Mouse (Mus musculus): ENCODE data around the gene Nit2. TPM values are rescaled to one million over a fixed set of nuclear protein-coding genes. Genes with fewer than 3 reads are reported as not detected.

Nit2 gene
- polyA plus RNA-seq (2015; fragmentation: Nextera tagmentation; extraction: Ambion mirVana): 65.5 and 68.4 TPM in 2 replicates

DNA sequence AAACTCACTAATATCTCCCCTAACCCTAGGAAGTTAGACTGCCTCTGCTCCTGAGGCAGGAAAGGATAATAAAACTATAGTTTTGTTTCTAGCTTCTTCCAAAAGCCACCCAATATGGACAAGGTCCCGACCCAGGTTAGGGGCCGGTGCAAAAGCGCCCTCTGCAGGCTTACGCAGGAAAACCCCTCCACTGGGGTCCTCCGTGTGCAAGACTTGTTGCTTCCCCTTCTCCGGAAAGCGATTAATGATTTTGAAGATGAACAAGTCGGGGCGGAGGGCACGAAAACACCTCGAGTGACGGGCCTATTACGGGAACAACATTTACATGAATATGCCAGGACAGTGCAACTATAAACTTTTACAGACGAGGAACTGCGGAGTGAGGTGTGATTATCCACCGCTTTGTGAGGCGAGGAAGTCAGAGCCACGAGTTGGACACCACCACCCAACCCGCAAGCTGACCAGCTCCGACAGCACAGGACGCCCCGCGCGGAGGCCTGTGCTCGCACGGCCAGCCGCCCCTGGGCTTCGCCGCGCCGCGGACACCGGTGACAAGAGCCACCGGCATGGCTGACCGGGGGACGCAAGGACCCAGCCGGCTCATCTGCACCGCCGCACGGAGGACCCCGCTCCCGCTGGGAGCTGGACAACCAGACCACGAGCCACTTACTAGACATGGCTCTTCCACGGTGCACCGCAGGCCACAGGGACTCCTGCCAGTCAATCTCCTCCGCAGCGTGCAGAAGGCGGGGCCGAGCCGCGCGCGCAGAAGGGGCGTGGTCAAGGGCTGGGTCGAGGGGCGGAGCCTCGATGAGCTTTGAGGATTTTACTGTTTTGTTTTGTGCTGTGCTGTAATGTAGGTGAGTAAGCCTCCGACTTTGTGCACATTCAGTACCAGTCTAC is at the start of gene Nit2:
Gene Nit2 (minus strand): TSS at position 731 of the 903 bp plus-strand sequence.
- H3K36me3 ChIP-seq (ENCODE audit: control insufficient read depth, insufficient read depth, low read length): peaks cover 9% of the 10 kb centered on the region; the same call in 1 of the 2 replicates
- peak within 1 kb of the TSS; percentile 90 for H3K9ac ChIP-seq (ENCODE audit: low read length)
- H3K4me1 ChIP-seq (replicated peaks; ENCODE audit: control insufficient read depth, insufficient read depth, low read length): peaks cover 2% of the 10 kb centered on the region; the same call in 1 of the 2 replicates
- under 1% methylated on average over 58 of the region's 58 CpGs for WGBS
- no peaks in the 10 kb centered on the region for H3K9me3 ChIP-seq (ENCODE audit: control insufficient read depth, low read length)
- H3K27me3 ChIP-seq (ENCODE audit: control insufficient read depth, insufficient read depth, low read depth, low read length): no peaks in the 10 kb centered on the region
- H3K4me3 ChIP-seq (ENCODE audit: low read length): peak within 1 kb of the TSS; percentile 88
- peak within 1 kb of the TSS; percentile 92 for H3K27ac ChIP-seq (ENCODE audit: low read length)
- ATAC-seq (ENCODE audit: low read depth): peak; percentile 99
- peak within 1 kb of the TSS; percentile 76 for H3K4me2 ChIP-seq (ENCODE audit: low read depth, low read length)

DNA sequence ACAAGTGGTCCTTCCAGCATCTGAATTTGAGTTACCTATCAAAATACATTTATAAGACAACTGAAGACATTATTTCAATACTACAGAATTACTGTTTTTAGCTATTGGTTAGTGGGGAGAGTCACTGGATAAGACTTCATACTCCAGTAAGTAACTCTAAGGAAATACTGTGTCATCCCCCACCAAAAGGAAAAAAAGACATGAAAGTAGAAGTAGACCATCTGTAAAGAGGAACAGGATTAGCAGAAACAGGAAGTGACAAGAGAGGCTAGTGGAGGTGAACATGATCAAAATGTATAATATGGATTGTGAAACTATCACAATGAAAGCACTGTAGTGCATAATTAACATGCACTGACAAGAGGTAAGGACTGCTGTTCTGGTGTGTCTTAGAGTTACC is 48.8 kb upstream of the Nit2 start:
- no peak for ATAC-seq (ENCODE audit: low read depth)
- no peak overlapping the region for H3K27ac ChIP-seq (ENCODE audit: low read length)

DNA sequence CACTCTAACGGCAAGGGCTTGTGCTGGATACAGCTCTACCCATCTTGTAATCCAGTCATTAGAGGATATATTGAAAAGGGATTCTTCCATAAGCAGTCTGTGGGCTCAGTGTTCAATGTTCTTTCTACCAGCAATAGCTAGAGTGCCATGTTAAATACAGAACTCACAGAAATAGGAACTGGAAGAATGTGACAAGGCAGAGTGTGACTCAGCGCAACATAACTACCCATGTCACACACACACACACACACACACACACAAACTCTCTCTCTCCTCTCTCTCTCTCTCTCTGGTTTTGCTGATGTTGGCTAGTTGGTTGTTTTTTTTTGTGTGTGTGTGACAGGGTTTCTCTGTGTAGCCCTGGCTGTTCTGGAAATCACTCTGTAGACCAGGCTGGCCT is 43.9 kb upstream of the Nit2 start:
- Histone ChIP-seq H3K27me3 (ENCODE audit: control insufficient read depth, insufficient read depth, low read depth, low read length) (no peaks in the 10 kb centered on the region), H3K9me3 (ENCODE audit: control insufficient read depth, low read length) (no peaks in the 10 kb centered on the region), H3K4me2 (ENCODE audit: low read depth, low read length) (no peak overlapping the region), H3K9ac (ENCODE audit: low read length) (no peak overlapping the region), H3K27ac (ENCODE audit: low read length) (no peak overlapping the region), H3K36me3 (ENCODE audit: control insufficient read depth, insufficient read depth, low read length) (peaks cover 7% of the 10 kb centered on the region), H3K4me3 (ENCODE audit: low read length) (no peak overlapping the region), H3K4me1 (replicated peaks; ENCODE audit: control insufficient read depth, insufficient read depth, low read length) (no peaks in the 10 kb centered on the region)
- ATAC-seq (ENCODE audit: low read depth): no peak
- 88% methylated on average over 2 of the region's 2 CpGs for WGBS

More for the DNA sequence above, 48.8 kb upstream of the Nit2 start:
- no peaks in the 10 kb centered on the region for H3K4me1 ChIP-seq (replicated peaks; ENCODE audit: control insufficient read depth, insufficient read depth, low read length)
- no peaks in the 10 kb centered on the region for H3K27me3 ChIP-seq (ENCODE audit: control insufficient read depth, insufficient read depth, low read depth, low read length)
- no peak overlapping the region for H3K9ac ChIP-seq (ENCODE audit: low read length)
- peaks cover 14% of the 10 kb centered on the region for H3K36me3 ChIP-seq (ENCODE audit: control insufficient read depth, insufficient read depth, low read length)
- no peaks in the 10 kb centered on the region for H3K9me3 ChIP-seq (ENCODE audit: control insufficient read depth, low read length)
- H3K4me3 ChIP-seq (ENCODE audit: low read length): no peak overlapping the region
- H3K4me2 ChIP-seq (ENCODE audit: low read depth, low read length): no peak overlapping the region

DNA sequence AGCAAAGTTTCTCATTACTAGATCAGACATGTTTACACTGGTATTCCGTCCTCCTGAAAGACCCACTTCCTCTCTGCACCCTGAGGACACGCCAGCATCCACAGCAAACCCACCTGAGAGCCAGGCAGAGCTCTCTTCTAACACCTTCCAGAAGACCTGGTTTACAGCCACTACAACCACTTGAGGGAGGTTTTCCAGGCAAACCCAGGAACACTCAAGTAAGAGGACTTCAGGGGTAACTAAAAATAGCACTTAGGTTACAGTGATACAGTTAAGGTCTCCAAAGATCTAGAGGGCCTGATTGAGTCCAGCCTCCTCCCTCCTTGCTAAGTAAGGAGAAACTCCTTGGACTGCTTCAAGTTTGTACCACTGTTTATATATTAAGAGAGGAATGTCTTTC is 41.2 kb upstream of the Nit2 start:
- Histone ChIP-seq H3K27ac (ENCODE audit: low read length) (no peak overlapping the region), H3K9me3 (ENCODE audit: control insufficient read depth, low read length) (no peaks in the 10 kb centered on the region), H3K4me3 (ENCODE audit: low read length) (no peak overlapping the region), H3K9ac (ENCODE audit: low read length) (no peak overlapping the region), H3K27me3 (ENCODE audit: control insufficient read depth, insufficient read depth, low read depth, low read length) (no peaks in the 10 kb centered on the region), H3K4me2 (ENCODE audit: low read depth, low read length) (no peak overlapping the region), H3K36me3 (ENCODE audit: control insufficient read depth, insufficient read depth, low read length) (peaks cover 7% of the 10 kb centered on the region), H3K4me1 (replicated peaks; ENCODE audit: control insufficient read depth, insufficient read depth, low read length) (no peaks in the 10 kb centered on the region)
- ATAC-seq (ENCODE audit: low read depth): 0 out of 2 replicates have a peak, but pooled peaks have one; percentile 26
- WGBS: 73% methylated on average over 2 of the region's 2 CpGs

DNA sequence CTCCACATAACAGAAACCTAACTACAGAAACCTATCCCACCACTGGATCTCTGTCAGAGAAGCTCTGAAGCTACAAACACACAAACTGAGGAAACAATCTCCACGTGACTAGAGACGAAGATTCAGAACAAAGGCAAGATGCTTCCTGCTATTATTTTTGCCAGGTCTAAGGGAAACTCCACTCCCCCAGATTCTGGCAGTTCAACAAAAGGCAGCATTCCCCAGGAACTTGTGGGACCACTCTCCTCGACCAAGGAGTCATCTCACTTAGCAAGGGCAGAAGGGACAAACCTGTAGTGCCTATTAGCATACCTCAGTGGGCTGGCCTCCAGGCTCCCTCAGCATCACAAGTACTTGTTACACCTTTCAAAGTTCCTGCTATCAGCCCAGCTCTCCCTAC is 30.1 kb upstream of the Nit2 start:
- Histone ChIP-seq H3K27me3 (ENCODE audit: control insufficient read depth, insufficient read depth, low read depth, low read length) (no peaks in the 10 kb centered on the region), H3K9me3 (ENCODE audit: control insufficient read depth, low read length) (no peaks in the 10 kb centered on the region), H3K4me2 (ENCODE audit: low read depth, low read length) (no peak overlapping the region), H3K27ac (ENCODE audit: low read length) (no peak overlapping the region), H3K9ac (ENCODE audit: low read length) (no peak overlapping the region), H3K4me1 (replicated peaks; ENCODE audit: control insufficient read depth, insufficient read depth, low read length) (no peaks in the 10 kb centered on the region), H3K36me3 (ENCODE audit: control insufficient read depth, insufficient read depth, low read length) (peaks cover 9% of the 10 kb centered on the region), H3K4me3 (ENCODE audit: low read length) (no peak overlapping the region)
- WGBS: 60% methylated on average over 3 of the region's 3 CpGs
- ATAC-seq (ENCODE audit: low read depth): no peak

DNA sequence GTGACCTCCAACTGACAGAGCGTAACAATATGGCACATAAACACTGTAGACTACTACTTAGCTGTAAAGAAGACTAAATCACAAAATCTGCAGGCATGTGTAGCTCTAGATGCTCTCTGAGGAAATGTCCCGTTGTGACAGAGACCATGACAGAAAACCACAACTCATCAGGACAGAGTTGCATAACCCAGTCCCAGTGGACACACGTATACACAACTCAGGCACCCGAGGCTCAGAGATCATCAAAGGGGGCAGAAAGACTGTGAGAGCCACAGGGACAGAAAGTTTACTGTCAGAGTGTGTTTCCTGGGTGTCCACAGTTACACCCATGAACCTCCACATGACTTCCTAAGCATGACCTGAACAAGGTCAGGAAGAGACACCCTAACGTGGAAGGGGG is 29.4 kb upstream of the Nit2 start:
- WGBS: 91% methylated on average over 5 of the region's 5 CpGs
- Histone ChIP-seq H3K9ac (ENCODE audit: low read length) (no peak overlapping the region), H3K9me3 (ENCODE audit: control insufficient read depth, low read length) (no peaks in the 10 kb centered on the region), H3K4me2 (ENCODE audit: low read depth, low read length) (no peak overlapping the region), H3K27me3 (ENCODE audit: control insufficient read depth, insufficient read depth, low read depth, low read length) (no peaks in the 10 kb centered on the region), H3K36me3 (ENCODE audit: control insufficient read depth, insufficient read depth, low read length) (peaks cover 13% of the 10 kb centered on the region), H3K4me3 (ENCODE audit: low read length) (no peak overlapping the region), H3K4me1 (replicated peaks; ENCODE audit: control insufficient read depth, insufficient read depth, low read length) (no peaks in the 10 kb centered on the region), H3K27ac (ENCODE audit: low read length) (no peak overlapping the region)
- no peak for ATAC-seq (ENCODE audit: low read depth)

DNA sequence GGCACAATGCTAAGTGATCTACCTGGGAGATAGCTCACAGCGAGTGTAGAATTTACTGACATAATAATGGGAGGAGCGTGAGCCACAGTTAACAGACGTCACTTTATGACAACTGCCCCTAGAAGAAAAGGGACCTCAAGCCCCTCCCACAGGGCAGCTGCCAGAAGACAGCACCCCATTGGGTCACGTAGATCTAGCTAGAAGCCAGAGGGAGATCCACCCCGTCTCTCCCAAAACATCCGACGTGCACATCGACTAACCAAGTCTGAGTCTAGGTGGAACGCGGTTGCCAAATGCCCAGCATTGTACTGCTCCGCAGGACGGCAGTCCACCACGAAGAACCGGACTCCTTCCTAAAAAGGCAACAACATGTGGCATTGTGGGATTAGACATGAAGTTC is 24.1 kb upstream of the Nit2 start:
- ATAC-seq (ENCODE audit: low read depth): no peak
- Histone ChIP-seq H3K4me3 (ENCODE audit: low read length) (no peak overlapping the region), H3K36me3 (ENCODE audit: control insufficient read depth, insufficient read depth, low read length) (peaks cover 15% of the 10 kb centered on the region), H3K27me3 (ENCODE audit: control insufficient read depth, insufficient read depth, low read depth, low read length) (no peaks in the 10 kb centered on the region), H3K9me3 (ENCODE audit: control insufficient read depth, low read length) (no peaks in the 10 kb centered on the region), H3K9ac (ENCODE audit: low read length) (no peak overlapping the region), H3K4me2 (ENCODE audit: low read depth, low read length) (no peak overlapping the region), H3K4me1 (replicated peaks; ENCODE audit: control insufficient read depth, insufficient read depth, low read length) (no peaks in the 10 kb centered on the region), H3K27ac (ENCODE audit: low read length) (no peak overlapping the region)
- 91% methylated on average over 14 of the region's 14 CpGs for WGBS

DNA sequence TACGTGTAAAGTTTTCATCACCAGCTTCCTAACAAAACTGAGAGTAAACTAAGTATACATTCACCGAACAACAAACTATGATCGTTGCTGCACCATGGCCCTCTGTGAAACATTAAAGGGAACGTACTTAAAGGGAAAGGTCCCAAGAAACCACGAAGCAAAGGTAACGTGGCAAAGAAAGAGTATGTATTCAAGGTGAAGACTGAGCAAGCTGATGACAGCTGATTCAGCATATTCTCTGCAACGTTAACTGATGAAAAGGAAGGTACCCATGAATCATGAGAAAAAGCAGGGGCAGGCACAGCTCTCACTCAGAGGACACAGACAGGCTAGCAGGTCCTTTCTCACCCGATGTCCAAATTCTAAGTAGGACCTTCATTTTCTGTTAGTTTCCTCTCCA is 23.2 kb upstream of the Nit2 start:
- Histone ChIP-seq H3K27ac (ENCODE audit: low read length) (no peak overlapping the region), H3K27me3 (ENCODE audit: control insufficient read depth, insufficient read depth, low read depth, low read length) (no peaks in the 10 kb centered on the region), H3K9ac (ENCODE audit: low read length) (no peak overlapping the region), H3K4me2 (ENCODE audit: low read depth, low read length) (no peak overlapping the region), H3K4me3 (ENCODE audit: low read length) (no peak overlapping the region), H3K9me3 (ENCODE audit: control insufficient read depth, low read length) (no peaks in the 10 kb centered on the region), H3K36me3 (ENCODE audit: control insufficient read depth, insufficient read depth, low read length) (peaks cover 17% of the 10 kb centered on the region), H3K4me1 (replicated peaks; ENCODE audit: control insufficient read depth, insufficient read depth, low read length) (no peaks in the 10 kb centered on the region)
- no peak for ATAC-seq (ENCODE audit: low read depth)
- 83% methylated on average over 8 of the region's 8 CpGs for WGBS

DNA sequence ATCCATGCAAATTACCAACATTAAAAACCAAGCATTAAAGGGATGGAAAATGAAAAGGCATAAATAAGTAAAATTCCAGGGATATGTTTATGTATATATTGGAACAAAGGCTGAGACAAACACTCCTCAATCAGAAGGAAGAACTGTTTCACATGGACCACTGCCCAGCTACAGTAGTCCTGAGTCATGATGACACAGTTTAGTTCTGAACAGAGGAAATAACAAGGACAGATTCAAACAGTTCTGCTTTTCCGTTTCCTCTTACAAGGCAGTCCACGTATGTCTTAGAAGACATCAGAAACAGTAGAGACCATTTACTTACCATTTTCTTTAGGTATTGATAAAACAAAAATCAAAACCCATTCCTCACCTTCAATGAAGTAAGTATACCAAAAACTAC is 22.4 kb upstream of the Nit2 start:
- H3K4me1 ChIP-seq (replicated peaks; ENCODE audit: control insufficient read depth, insufficient read depth, low read length): no peaks in the 10 kb centered on the region
- no peak overlapping the region for H3K4me2 ChIP-seq (ENCODE audit: low read depth, low read length)
- no peak for ATAC-seq (ENCODE audit: low read depth)
- H3K9ac ChIP-seq (ENCODE audit: low read length): no peak overlapping the region
- WGBS: 78% methylated on average over 2 of the region's 2 CpGs
- peaks cover 17% of the 10 kb centered on the region for H3K36me3 ChIP-seq (ENCODE audit: control insufficient read depth, insufficient read depth, low read length)
- no peak overlapping the region for H3K4me3 ChIP-seq (ENCODE audit: low read length)
- no peak overlapping the region for H3K27ac ChIP-seq (ENCODE audit: low read length)
- H3K27me3 ChIP-seq (ENCODE audit: control insufficient read depth, insufficient read depth, low read depth, low read length): no peaks in the 10 kb centered on the region
- no peaks in the 10 kb centered on the region for H3K9me3 ChIP-seq (ENCODE audit: control insufficient read depth, low read length)
